Mouse (Mus musculus) E14TG2a.4 (cell line): Measurements from ENCODE around the gene Col12a1.

ENCODE experiments used
- CTCF ChIP-seq: conservative IDR thresholded peaks from 2 replicates; pipeline ENCODE4 v1.5.1; 2014; ENCODE audit warnings: low read length
- NANOG ChIP-seq: IDR thresholded peaks from 2 replicates; pipeline ENCODE4 v1.6.1; 2014; ENCODE audit warnings: borderline replicate concordance, low read length, mixed read lengths

GRCm38 (mm10) chr9:79745036-79745435, 26.4 kb upstream of the Col12a1 start:
- TF ChIP-seq CTCF (no peak), NANOG (no peak)
